Mouse (Mus musculus) liver, embryonic 14.5 days (tissue): ENCODE results near the gene Dgkk.

Experiments used
- CTCF ChIP-seq: IDR thresholded peaks from 2 replicates; pipeline ENCODE4 v1.5.1; 2016; ENCODE audit warnings: antibody characterized with exemption, low read depth, control low read depth
- EP300 ChIP-seq: IDR thresholded peaks from 2 replicates; pipeline ENCODE4 v1.6.1; 2016; ENCODE audit warnings: antibody characterized with exemption, low read depth

DNA sequence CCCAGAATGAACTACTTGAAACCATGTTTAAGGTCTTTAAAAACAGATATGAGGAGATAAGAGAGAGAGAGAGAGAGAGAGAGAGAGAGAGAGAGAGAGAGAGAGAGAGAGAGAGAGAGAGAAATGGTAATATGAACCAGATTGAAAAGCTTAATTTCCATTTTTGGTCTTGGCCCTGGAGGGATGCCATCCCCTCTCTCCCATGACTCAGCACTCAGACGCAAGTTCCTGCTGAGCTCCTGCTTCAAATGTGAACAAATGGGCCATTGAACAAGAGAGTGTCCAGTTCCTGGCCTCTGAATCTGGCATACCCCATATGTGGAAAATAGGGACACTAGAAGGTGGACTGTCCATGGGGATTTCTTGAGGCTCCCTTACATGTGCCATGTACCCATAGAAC, 192.8 kb downstream of the Dgkk start:
- TF ChIP-seq CTCF (no peak), EP300 (no peak)
